Mouse (Mus musculus) C2C12 (cell line): ENCODE data around the gene Zfp14.

Source experiments
- CEBPB ChIP-seq: IDR thresholded peaks from one replicate; pipeline ENCODE4 v1.6.1; 2011; ENCODE audit warnings: low read depth, mild to moderate bottlenecking, control low read depth, moderate library complexity
- CTCF ChIP-seq: IDR thresholded peaks from one replicate; pipeline ENCODE4 v1.5.1; 2011; ENCODE audit not compliant: control insufficient read depth, insufficient read depth, insufficient read length
- MAX ChIP-seq: IDR thresholded peaks from one replicate; pipeline ENCODE4 v1.6.1; 2011; ENCODE audit warnings: mild to moderate bottlenecking, control low read depth
- MYOD1 ChIP-seq: IDR thresholded peaks from one replicate; pipeline ENCODE4 v1.6.1; 2011; ENCODE audit warnings: low read depth; ENCODE audit not compliant: control insufficient read depth, insufficient read length
- MYOG ChIP-seq: IDR thresholded peaks from one replicate; pipeline ENCODE4 v1.6.1; 2011; ENCODE audit not compliant: control insufficient read depth, insufficient read length; ENCODE audit errors: extremely low read depth

GRCm38 (mm10) chr7:30053591-30053990 lies 2.4 kb upstream of the Zfp14 start:
- no peak for TF ChIP-seq CTCF
- TF ChIP-seq CEBPB = no peak
- no peak for TF ChIP-seq MAX
- no peak for TF ChIP-seq MYOG
- no peak for TF ChIP-seq MYOD1
